Mouse (Mus musculus): ENCODE results near the gene Gm8251.

GRCm38 (mm10) chr1:44063439-44063838, 1.7 kb upstream of the Gm8251 start:
- TF ChIP-seq POLR2A (IDR thresholded peaks at IDR 0.05; ENCODE audit: low read depth, low read length) (no peak), CTCF (IDR thresholded peaks at IDR 0.05; ENCODE audit: borderline replicate concordance, insufficient read depth, low read length) (no peak)

Measured in embryonic fibroblast, embryonic 13.5 days (primary cell).